Mouse (Mus musculus) MEL (cell line): ENCODE results near the gene Hnrnpll. TPM values are rescaled to one million over a fixed set of nuclear protein-coding genes. Genes with fewer than 3 reads are reported as not detected.

Experiments used
- DNase-seq: peaks from one replicate; pipeline ENCODE4 v3.0.0; 2011; ENCODE audit warnings: low read depth, low spot score
- H3K27ac ChIP-seq: 2 replicates; pipeline ENCODE4 v1.5.1; 2012; ENCODE audit warnings: low read depth, mild to moderate bottlenecking, control low read depth, low read length, moderate library complexity; ENCODE audit not compliant: control insufficient read depth
- H3K27me3 ChIP-seq, 2 experiments: fragments of 150-350 bp in 1 of 2; sonication (generic) in 1 of 2; 2 replicates each; pipeline ENCODE4 v1.6.1; 2012; ENCODE audit warnings: low read length in 2 of 2, mild to moderate bottlenecking in 2 of 2, improper control_type of control experiment in 1 of 2, moderate library complexity in 1 of 2; ENCODE audit not compliant: insufficient read depth in 2 of 2, control insufficient read depth in 1 of 2
- H3K36me3 ChIP-seq, 2 experiments: 2 replicates each; pipeline ENCODE4 v1.6.1; 2012 to 2014; ENCODE audit warnings: low read length in 2 of 2, improper control_type of control experiment in 1 of 2, inconsistent platforms in 1 of 2, mild to moderate bottlenecking in 1 of 2; ENCODE audit not compliant: insufficient read depth in 2 of 2, control insufficient read depth in 1 of 2
- H3K4me1 ChIP-seq, 2 experiments: fragments of 150-350 bp in 1 of 2; sonication (generic) in 1 of 2; 2 replicates each; pipeline ENCODE4 v1.6.1; 2012; ENCODE audit warnings: low read length in 2 of 2, improper control_type of control experiment in 1 of 2, mild to moderate bottlenecking in 1 of 2; ENCODE audit not compliant: insufficient read depth in 2 of 2, control insufficient read depth in 1 of 2
- H3K4me3 ChIP-seq, 2 experiments: fragments of 150-350 bp in 1 of 2; sonication (generic) in 1 of 2; 2 replicates each; pipeline ENCODE4 v1.5.1; 2012; ENCODE audit warnings: low read depth in 2 of 2, low read length in 2 of 2, mild to moderate bottlenecking in 2 of 2, moderate library complexity in 2 of 2, control low read depth in 1 of 2, improper control_type of control experiment in 1 of 2; ENCODE audit not compliant: control insufficient read depth in 1 of 2, insufficient read depth in 1 of 2
- H3K79me2 ChIP-seq: 2 replicates; pipeline ENCODE4 v1.6.1; 2012; ENCODE audit warnings: mild to moderate bottlenecking, low read length, moderate library complexity; ENCODE audit not compliant: control insufficient read depth, poor library complexity, insufficient read depth
- H3K9ac ChIP-seq: 2 replicates; pipeline ENCODE4 v1.6.1; 2012; ENCODE audit warnings: low read depth, mild to moderate bottlenecking, control low read depth, low read length, moderate library complexity; ENCODE audit not compliant: control insufficient read depth, poor library complexity, severe bottlenecking
- H3K9me3 ChIP-seq: fragments of 150-350 bp; sonication (generic); replicated peaks from 2 replicates; pipeline ENCODE4 v1.6.1; 2012; ENCODE audit warnings: mild to moderate bottlenecking, low read length, improper control_type of control experiment, moderate library complexity; ENCODE audit not compliant: insufficient read depth
- CHD1 ChIP-seq: IDR thresholded peaks from 2 replicates; pipeline ENCODE4 v1.6.1; 2012; ENCODE audit warnings: low read depth, mild to moderate bottlenecking, inconsistent platforms, low read length, improper control_type of control experiment
- CTCF ChIP-seq, 3 experiments: IDR thresholded peaks in 2 of 3; conservative IDR thresholded peaks in 1 of 3; 2 replicates each; pipeline ENCODE4 v1.5.1; 2011 to 2012; ENCODE audit warnings: low read length in 3 of 3, low read depth in 2 of 3, mild to moderate bottlenecking in 2 of 3, improper control_type of control experiment in 1 of 3, inconsistent platforms in 1 of 3, mixed read lengths in 1 of 3, moderate library complexity in 1 of 3; ENCODE audit not compliant: control insufficient read depth in 1 of 3, insufficient read depth in 1 of 3, poor library complexity in 1 of 3, severe bottlenecking in 1 of 3
- E2F4 ChIP-seq: IDR thresholded peaks from 2 replicates; pipeline ENCODE4 v1.6.1; 2011; ENCODE audit warnings: low read depth, low read length, improper control_type of control experiment, borderline replicate concordance
- ETS1 ChIP-seq: IDR thresholded peaks from 2 replicates; pipeline ENCODE4 v1.6.1; 2012; ENCODE audit warnings: low read depth, mild to moderate bottlenecking, inconsistent platforms, low read length, improper control_type of control experiment, moderate library complexity
- GATA1 ChIP-seq: IDR thresholded peaks from 2 replicates; pipeline ENCODE4 v1.6.1; 2011; ENCODE audit warnings: low read depth, low read length, improper control_type of control experiment
- HCFC1 ChIP-seq: IDR thresholded peaks from 2 replicates; pipeline ENCODE4 v1.6.1; 2012; ENCODE audit warnings: low read depth, mild to moderate bottlenecking, inconsistent platforms, low read length, improper control_type of control experiment, moderate library complexity
- JUND ChIP-seq: IDR thresholded peaks from 2 replicates; pipeline ENCODE4 v1.6.1; 2011; ENCODE audit warnings: low read depth, mild to moderate bottlenecking, improper control_type of control experiment, low read length
- MAFK ChIP-seq: IDR thresholded peaks from 2 replicates; pipeline ENCODE4 v1.6.1; 2011; ENCODE audit warnings: low read depth, mild to moderate bottlenecking, low read length, improper control_type of control experiment, borderline replicate concordance
- MAX ChIP-seq: IDR thresholded peaks from 2 replicates; pipeline ENCODE4 v1.6.1; 2011; ENCODE audit warnings: low read length, improper control_type of control experiment
- MEF2A ChIP-seq: IDR thresholded peaks from 2 replicates; pipeline ENCODE4 v1.6.1; 2014; ENCODE audit warnings: low read depth, mild to moderate bottlenecking, inconsistent platforms, low read length, improper control_type of control experiment; ENCODE audit not compliant: poor library complexity, insufficient replicate concordance, severe bottlenecking; ENCODE audit errors: extremely low read depth
- MYC ChIP-seq: IDR thresholded peaks from 2 replicates; pipeline ENCODE4 v1.6.1; 2011; ENCODE audit warnings: low read depth, mild to moderate bottlenecking, low read length, improper control_type of control experiment, moderate library complexity
- POLR2AphosphoS2 ChIP-seq: IDR thresholded peaks from 2 replicates; pipeline ENCODE4 v1.6.1; 2011; ENCODE audit warnings: low read length, improper control_type of control experiment
- POLR2AphosphoS5 ChIP-seq: IDR thresholded peaks from 2 replicates; pipeline ENCODE4 v1.6.1; 2012; ENCODE audit warnings: low read depth, borderline replicate concordance, mild to moderate bottlenecking, inconsistent platforms, low read length, moderate library complexity, mixed read lengths
- RAD21 ChIP-seq: IDR thresholded peaks from 2 replicates; pipeline ENCODE4 v1.6.1; 2011; ENCODE audit warnings: mild to moderate bottlenecking, low read depth, low read length, improper control_type of control experiment
- SMC3 ChIP-seq: IDR thresholded peaks from 2 replicates; pipeline ENCODE4 v1.6.1; 2011; ENCODE audit warnings: low read depth, low read length, improper control_type of control experiment
- TBP ChIP-seq: IDR thresholded peaks from 2 replicates; pipeline ENCODE4 v1.8.0; 2011; ENCODE audit warnings: low read depth, low read length, improper control_type of control experiment
- USF1 ChIP-seq: IDR thresholded peaks from 2 replicates; pipeline ENCODE4 v1.6.1; 2014; ENCODE audit warnings: low read depth, mild to moderate bottlenecking, inconsistent platforms, low read length, improper control_type of control experiment, moderate library complexity
- USF2 ChIP-seq, 2 experiments: IDR thresholded peaks; 2 replicates each; pipeline ENCODE4 v1.6.1; 2011 to 2012; ENCODE audit warnings: improper control_type of control experiment in 2 of 2, low read length in 2 of 2, borderline replicate concordance in 1 of 2, inconsistent platforms in 1 of 2, low read depth in 1 of 2, mild to moderate bottlenecking in 1 of 2; ENCODE audit not compliant: insufficient read depth in 1 of 2
- ZNF384 ChIP-seq: IDR thresholded peaks from 2 replicates; pipeline ENCODE4 v1.6.1; 2012; ENCODE audit warnings: low read depth, mild to moderate bottlenecking, inconsistent platforms, low read length, improper control_type of control experiment
- polyA plus RNA-seq, 2 experiments: library from polyadenylated mRNA; stranded (reverse) in 1 of 2; unstranded in 1 of 2; fragments of >175 nt in 1 of 2; fragments of >200 nt in 1 of 2; gene quantifications; 2 replicates each; pipeline versions ENCODE4 v1.2.1 to v1.2.4; 2012; ENCODE audit warnings: low replicate concordance in 2 of 2, low read depth in 1 of 2; ENCODE audit not compliant: insufficient read length in 2 of 2, insufficient read depth in 1 of 2, missing spikeins in 1 of 2
- total RNA-seq: library from RNA; depleted of rRNA; stranded (reverse); fragments of 300-350 nt; gene quantifications from 2 replicates; pipeline ENCODE4 v1.2.3, GENCODE M21; 2012

Gene Hnrnpll
- total and polyA plus RNA-seq, 3 experiments: 48.7 to 142 (median 77.7) TPM

DNA sequence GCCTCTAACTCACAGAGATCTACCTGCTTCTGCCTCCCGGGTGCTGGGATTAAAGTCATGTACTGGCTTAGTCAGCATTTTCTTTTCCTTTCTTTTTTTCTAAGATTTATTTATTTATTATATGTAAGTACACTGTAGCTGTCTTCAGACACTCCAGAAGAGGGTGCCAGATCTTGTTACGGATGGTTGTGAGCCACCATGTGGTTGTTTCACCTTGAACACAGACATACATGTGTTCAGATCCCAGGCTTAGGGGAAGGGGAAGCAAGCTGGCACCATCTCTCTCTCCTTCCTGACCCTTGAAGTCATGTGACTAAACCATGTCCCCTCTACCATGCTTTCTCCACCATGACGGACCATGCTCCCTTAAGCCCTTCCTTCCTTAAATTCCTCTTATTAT is 70.0 kb downstream of the Hnrnpll start:
- H3K79me2 ChIP-seq: no peaks in the 10 kb centered on the region
- H3K9ac ChIP-seq: no peak overlapping the region
- H3K4me1 ChIP-seq: no peaks in the 10 kb centered on the region
- TF ChIP-seq USF1 (no peak), POLR2AphosphoS2 (no peak), MYC (no peak), MEF2A (no peak), CTCF (IDR thresholded peaks at IDR 0.05 in 2 of 3, conservative IDR thresholded peaks at IDR 0.05 in 1 of 3; ENCODE audit: control insufficient read depth in 1 of 3, insufficient read depth in 1 of 3, low read depth in 2 of 3, low read length in 3 of 3, poor library complexity in 1 of 3, severe bottlenecking in 1 of 3) (peak in 1 of 3 experiments; percentile 11; a peak in 1 of 6 replicates), POLR2AphosphoS5 (no peak)
- H3K27ac ChIP-seq: no peak overlapping the region
- no peak for DNase-seq
- no peaks in the 10 kb centered on the region for H3K27me3 ChIP-seq
- H3K36me3 ChIP-seq: no peaks in the 10 kb centered on the region
- H3K4me3 ChIP-seq: no peak overlapping the region
- no peaks in the 10 kb centered on the region for H3K9me3 ChIP-seq

DNA sequence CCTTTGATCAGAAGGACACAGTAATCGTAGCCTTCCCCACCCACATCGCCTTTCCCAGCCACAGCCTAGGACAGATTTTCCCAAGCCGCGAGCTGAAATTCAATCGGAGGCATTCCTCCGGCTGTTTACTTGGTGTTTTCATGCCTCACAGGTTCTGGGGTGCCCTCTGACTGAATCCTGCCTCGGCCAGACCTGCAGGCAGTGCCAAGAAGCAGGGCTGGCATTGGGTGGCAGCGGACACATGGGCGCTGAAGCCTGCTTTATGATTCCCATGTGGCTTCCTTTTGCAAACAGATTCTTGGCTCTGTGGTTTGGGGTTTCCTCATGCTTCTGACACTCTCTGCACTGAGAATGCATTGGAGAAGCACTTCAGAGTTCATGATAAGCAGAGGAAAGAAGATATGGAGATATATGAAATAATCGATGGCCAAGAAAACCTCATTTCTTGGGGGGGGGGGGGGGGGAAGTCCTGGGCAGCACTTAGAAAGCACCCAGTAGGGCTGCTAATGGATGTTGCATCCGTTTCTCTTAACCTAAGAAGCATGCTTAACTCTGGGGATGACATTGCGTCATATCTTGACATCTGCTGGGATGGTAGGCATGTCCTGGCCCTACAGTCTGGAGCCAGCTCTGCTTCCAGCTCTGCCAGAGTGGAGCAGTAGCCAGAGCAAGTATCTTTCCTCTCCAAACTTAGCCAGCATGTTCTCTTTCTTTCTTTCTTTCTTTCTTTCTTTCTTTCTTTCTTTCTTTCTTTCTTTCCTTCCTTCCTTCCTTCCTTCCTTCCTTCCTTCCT is 70.8 kb downstream of the Hnrnpll start:
- Histone ChIP-seq H3K9ac (no peak overlapping the region), H3K27me3 (no peaks in the 10 kb centered on the region), H3K79me2 (no peaks in the 10 kb centered on the region), H3K27ac (no peak overlapping the region), H3K36me3 (no peaks in the 10 kb centered on the region), H3K4me1 (no peaks in the 10 kb centered on the region), H3K4me3 (no peak overlapping the region), H3K9me3 (no peaks in the 10 kb centered on the region)
- DNase-seq: no peak
- TF ChIP-seq POLR2AphosphoS5 (no peak), ZNF384 (no peak), MAFK (no peak), TBP (no peak), ETS1 (no peak), GATA1 (no peak), HCFC1 (no peak), CHD1 (no peak), JUND (no peak), E2F4 (no peak), MAX (no peak), USF2 (IDR thresholded peaks at IDR 0.05; ENCODE audit: borderline replicate concordance in 1 of 2, insufficient read depth in 1 of 2, low read depth in 1 of 2, low read length in 2 of 2) (no peak), SMC3 (no peak), USF1 (no peak), RAD21 (no peak)
